Mouse (Mus musculus): ENCODE measurements around the gene Immt. TPM values are rescaled to one million over a fixed set of nuclear protein-coding genes. Genes with fewer than 3 reads are reported as not detected.
"Not testable (repeated sequence)": the region's sequence is repeated elsewhere in the genome, so short reads cannot be mapped to it uniquely, and the experiment has no call there.

Gene Immt
- polyA plus RNA-seq, 1 experiment from 2014 or later: 160 TPM

DNA sequence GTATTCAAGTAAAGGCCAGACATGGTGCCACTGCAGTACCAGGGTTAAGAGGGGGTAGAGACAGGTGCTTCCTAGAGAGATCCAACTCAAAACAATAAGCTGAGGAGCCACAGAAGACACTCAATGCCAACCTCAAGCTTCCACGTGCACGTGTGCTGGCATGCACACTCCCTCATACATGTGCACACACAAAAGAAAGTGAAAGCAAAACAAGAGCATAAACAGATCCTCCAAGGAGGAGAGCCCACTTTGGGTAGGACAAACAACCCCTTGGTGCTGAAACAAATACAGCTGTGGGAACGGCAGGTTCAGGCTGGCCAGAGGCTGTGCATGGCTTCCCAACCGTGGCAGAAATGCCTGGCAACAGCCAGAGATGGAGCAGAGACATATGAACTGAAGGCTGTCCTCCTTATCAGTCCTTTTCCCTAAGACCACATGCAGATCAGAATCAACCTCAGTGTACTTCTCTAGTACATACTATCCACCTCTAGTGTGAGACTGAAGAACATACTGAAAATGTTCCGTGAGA is 11.3 kb upstream of the Immt start:
- H3K4me3 ChIP-seq: no peak overlapping the region
- no peak overlapping the region for H3K9ac ChIP-seq
- H3K36me3 ChIP-seq: peaks cover 36% of the 10 kb centered on the region
- H3K9me3 ChIP-seq (replicated peaks): no peaks in the 10 kb centered on the region
- H3K4me1 ChIP-seq: 0 out of 2 replicates have a peak, but pooled peaks cover 3% of the 10 kb centered on the region
- no peak overlapping the region for H3K27ac ChIP-seq
- H3K4me2 ChIP-seq (replicated peaks): no peak overlapping the region
- H3K27me3 ChIP-seq: no peaks in the 10 kb centered on the region
- 83% methylated on average over 5 of the region's 5 CpGs for WGBS
- ATAC-seq (ENCODE audit: low FRiP score): no peak

DNA sequence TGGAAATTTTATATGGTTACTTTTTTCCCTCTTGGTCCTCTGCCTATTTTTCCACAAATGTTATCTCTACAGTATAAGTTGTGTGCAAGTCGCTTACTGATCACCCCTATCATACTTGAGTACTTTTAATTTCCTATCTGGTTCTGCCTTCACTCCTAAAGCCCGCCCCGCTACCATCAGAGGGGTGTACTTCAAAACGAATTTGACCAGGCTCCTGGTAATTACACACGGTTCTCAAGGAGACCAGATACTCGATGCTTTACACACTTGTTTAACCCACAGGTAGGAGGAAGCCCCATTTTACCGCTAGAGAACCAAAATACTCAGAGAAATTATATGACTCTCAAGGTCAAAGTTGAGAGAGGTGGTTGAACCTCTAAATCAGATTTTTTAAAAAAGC is 8.0 kb upstream of the Immt start:
- Histone ChIP-seq H3K9me3 (replicated peaks) (no peaks in the 10 kb centered on the region), H3K36me3 (peaks cover 5% of the 10 kb centered on the region), H3K27me3 (no peaks in the 10 kb centered on the region), H3K27ac (no peak overlapping the region), H3K4me3 (peak overlapping the region; percentile 45), H3K9ac (peak overlapping the region; percentile 44), H3K4me1 (0 out of 2 replicates have a peak, but pooled peaks cover 3% of the 10 kb centered on the region), H3K4me2 (replicated peaks) (peak overlapping the region; percentile 74)
- peak; percentile 27 for ATAC-seq (ENCODE audit: low FRiP score)
- 1% methylated on average over 7 of the region's 7 CpGs for WGBS

DNA sequence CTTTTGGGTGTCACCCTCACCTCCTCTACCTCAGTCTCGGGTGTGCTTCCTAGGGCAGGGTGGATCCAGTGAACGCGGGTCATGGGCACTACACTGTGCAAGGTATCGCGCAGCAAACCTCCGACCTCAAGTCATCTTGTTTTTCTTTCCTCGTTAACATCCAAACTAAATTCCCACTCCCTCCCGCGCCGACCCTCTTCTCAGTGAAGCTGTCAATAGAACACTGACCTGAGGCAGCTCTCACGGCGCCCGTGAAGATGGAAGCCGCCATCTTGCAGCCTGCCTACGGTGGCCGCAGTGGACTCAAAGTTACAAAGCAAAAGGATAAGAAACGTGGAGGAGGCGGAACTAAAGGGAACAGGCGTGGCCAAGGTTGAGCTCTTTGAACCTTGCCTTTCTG is 7.6 kb upstream of the Immt start:
- WGBS: under 1% methylated on average over 19 of the region's 19 CpGs
- Histone ChIP-seq H3K27ac (no peak overlapping the region), H3K4me1 (0 out of 2 replicates have a peak, but pooled peaks cover 3% of the 10 kb centered on the region), H3K9ac (peak overlapping the region; percentile 44), H3K9me3 (replicated peaks) (no peaks in the 10 kb centered on the region), H3K4me3 (peak overlapping the region; percentile 45), H3K4me2 (replicated peaks) (peak overlapping the region; percentile 74), H3K27me3 (no peaks in the 10 kb centered on the region), H3K36me3 (peaks cover 1% of the 10 kb centered on the region)
- ATAC-seq (ENCODE audit: low FRiP score): peak; percentile 92

DNA sequence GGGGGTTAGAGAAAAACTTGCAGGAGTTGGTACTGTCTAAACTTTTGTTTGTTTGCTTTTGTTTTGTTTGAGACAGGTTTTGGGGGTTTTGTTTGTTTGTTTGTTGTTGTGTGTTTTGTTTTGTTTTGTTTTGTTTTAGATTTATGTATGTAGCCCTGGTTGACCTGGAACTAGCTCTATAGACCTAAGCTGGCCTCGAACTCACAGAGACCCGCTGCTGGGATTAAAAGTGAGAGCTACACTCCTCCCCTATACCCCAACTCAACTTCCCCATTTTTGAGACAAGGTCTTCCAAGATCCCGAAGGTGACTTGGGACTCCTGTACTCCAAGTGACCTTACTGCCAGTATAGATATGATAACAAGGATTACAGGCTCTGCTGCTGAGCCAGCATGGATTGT is 7.2 kb upstream of the Immt start:
- H3K36me3 ChIP-seq: no peaks in the 10 kb centered on the region
- peak overlapping the region; percentile 45 for H3K4me3 ChIP-seq
- peak; percentile 33; the same call in 1 of the 2 replicates for ATAC-seq (ENCODE audit: low FRiP score)
- H3K27ac ChIP-seq: no peak overlapping the region
- peak overlapping the region; percentile 74 for H3K4me2 ChIP-seq (replicated peaks)
- no peaks in the 10 kb centered on the region for H3K9me3 ChIP-seq (replicated peaks)
- no peaks in the 10 kb centered on the region for H3K27me3 ChIP-seq
- 32% methylated on average over 3 of the region's 3 CpGs for WGBS
- 0 out of 2 replicates have a peak, but pooled peaks cover 3% of the 10 kb centered on the region for H3K4me1 ChIP-seq
- H3K9ac ChIP-seq: no peak overlapping the region

DNA sequence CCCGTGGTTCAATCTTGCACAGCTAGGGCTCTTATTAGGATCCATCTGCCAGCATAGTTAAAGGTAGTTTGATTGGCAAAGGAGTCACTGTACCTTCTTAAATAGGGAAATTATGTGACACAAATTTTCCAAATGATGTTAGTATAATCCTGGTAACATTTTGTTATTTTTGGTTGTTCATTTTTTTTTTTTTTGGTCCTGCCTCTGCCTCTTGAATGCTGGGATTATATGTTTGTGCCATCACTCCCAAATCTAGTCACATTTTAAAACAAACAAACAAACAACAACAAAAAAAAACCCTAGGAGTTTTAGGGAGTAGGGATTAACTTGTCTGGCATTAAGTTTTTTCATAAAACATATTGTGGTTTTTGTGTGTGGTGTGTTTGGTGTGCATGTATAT is 4.3 kb upstream of the Immt start, which contains the start of gene Mrpl35:
Gene Mrpl35, minus strand, starts transcription at position 101 of the 400 bp plus-strand sequence.
- Histone ChIP-seq H3K4me1 (peaks cover 6% of the 10 kb centered on the region), H3K9me3 (replicated peaks) (no peaks in the 10 kb centered on the region), H3K36me3 (no peaks in the 10 kb centered on the region), H3K9ac (no peak within 1 kb of the TSS), H3K4me2 (replicated peaks) (no peak within 1 kb of the TSS), H3K4me3 (no peak within 1 kb of the TSS), H3K27ac (no peak within 1 kb of the TSS), H3K27me3 (no peaks in the 10 kb centered on the region)
- ATAC-seq (ENCODE audit: low FRiP score): no peak
- 40% methylated on average over 1 of the region's 1 CpGs for WGBS

DNA sequence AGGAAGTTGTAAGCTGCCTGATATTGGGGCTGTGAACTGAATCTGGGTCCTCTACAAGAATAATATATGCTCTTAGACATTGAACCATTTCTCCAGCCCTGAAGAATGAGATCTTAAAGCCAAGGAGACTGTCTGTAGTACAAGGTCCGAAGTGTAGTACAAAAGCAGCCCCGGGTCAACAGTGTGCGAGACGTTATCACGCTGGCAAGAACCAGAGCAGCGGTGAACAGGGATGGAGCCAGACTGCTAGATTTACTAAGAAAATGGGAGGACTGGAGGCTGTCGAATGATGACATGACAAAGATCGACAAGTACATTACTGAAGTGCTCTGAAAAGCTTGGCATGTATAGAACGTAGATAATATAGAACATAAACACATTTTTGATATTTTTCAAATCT is 1.4 kb upstream of the Immt start:
- H3K4me2 ChIP-seq (replicated peaks): no peak overlapping the region
- no peak for ATAC-seq (ENCODE audit: low FRiP score)
- H3K36me3 ChIP-seq: no peaks in the 10 kb centered on the region
- peaks cover 12% of the 10 kb centered on the region for H3K4me1 ChIP-seq
- H3K27ac ChIP-seq: no peak overlapping the region
- H3K4me3 ChIP-seq: no peak overlapping the region
- H3K27me3 ChIP-seq: no peaks in the 10 kb centered on the region
- H3K9me3 ChIP-seq (replicated peaks): no peaks in the 10 kb centered on the region
- H3K9ac ChIP-seq: no peak overlapping the region
- WGBS: 90% methylated on average over 9 of the region's 9 CpGs

DNA sequence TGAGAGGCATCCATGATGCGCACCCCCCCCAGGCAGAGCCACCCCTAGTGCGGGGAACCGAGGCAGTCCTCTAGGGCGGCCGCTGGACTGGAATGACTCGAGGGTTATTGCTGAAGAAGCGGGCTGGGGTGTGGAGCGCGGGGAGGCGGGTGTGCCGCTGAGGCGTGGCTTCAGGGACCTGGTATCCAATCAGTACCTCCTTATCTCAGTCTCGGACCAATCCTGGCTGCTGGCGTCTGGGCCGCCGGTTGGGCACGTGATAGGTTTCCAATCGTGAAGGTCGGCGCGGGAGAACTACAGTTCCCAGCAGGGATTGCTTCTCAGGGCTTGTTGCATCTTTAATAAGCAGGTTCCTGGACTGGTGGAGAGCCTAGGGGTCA is 440 bp downstream of the Immt start:
- WGBS: 1% methylated on average over 21 of the region's 21 CpGs
- Histone ChIP-seq H3K27ac (peak overlapping the region; percentile 90), H3K9me3 (replicated peaks) (no peaks in the 10 kb centered on the region), H3K36me3 (0 out of 2 replicates have a peak, but pooled peaks cover 10% of the 10 kb centered on the region), H3K4me1 (peaks cover 12% of the 10 kb centered on the region), H3K9ac (peak overlapping the region; percentile 85), H3K4me3 (peak overlapping the region; percentile 97), H3K27me3 (no peaks in the 10 kb centered on the region), H3K4me2 (replicated peaks) (peak overlapping the region; percentile 79)
- ATAC-seq (ENCODE audit: low FRiP score): peak; percentile 100

DNA sequence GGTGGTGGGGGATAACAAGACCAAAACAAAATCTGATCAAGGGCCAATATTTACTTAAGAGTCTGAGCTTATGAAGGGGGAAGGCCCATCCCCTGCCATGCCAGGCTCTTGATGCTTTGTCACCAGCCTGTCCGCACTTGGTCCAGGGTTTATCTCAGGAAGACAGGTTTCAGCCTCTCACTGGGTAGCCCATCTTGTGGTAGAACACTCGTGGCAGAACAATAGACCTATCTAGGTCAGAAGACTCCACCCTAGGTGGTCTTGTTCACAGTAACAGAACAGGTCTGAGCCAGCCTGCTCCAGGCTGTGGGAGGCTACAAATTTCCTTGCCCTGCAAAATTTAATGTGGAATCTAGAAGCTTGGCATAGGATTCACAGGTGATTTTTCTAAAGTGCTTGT is 5.7 kb downstream of the Immt start:
- H3K4me2 ChIP-seq (replicated peaks): no peak overlapping the region
- no peak for ATAC-seq (ENCODE audit: low FRiP score)
- H3K4me3 ChIP-seq: no peak overlapping the region
- H3K36me3 ChIP-seq: 0 out of 2 replicates have a peak, but pooled peaks cover 10% of the 10 kb centered on the region
- H3K27ac ChIP-seq: no peak overlapping the region
- H3K9me3 ChIP-seq (replicated peaks): no peaks in the 10 kb centered on the region
- H3K27me3 ChIP-seq: no peaks in the 10 kb centered on the region
- WGBS: 67% methylated on average over 2 of the region's 2 CpGs
- no peak overlapping the region for H3K9ac ChIP-seq
- H3K4me1 ChIP-seq: peaks cover 9% of the 10 kb centered on the region

DNA sequence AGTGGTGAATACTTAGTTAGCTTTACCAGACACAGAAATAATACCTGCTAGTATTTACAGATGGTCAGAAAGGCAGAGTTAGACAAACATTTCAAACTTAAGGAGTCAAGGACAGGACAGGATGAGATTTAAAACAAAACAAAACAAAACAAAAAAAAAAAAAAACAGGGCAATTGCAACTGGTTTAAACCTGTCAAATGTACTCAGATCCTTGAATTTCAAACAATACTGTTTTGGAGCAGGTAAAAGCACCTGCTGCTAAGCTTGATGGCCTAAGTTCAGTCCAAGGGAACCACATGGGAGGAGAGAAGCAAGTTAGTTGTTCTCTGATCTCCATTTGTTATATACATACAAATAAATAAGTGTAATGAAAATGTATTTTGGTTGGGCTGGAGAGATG is 8.7 kb downstream of the Immt start:
- no peaks in the 10 kb centered on the region for H3K9me3 ChIP-seq (replicated peaks)
- H3K27me3 ChIP-seq: no peaks in the 10 kb centered on the region
- no peak overlapping the region for H3K9ac ChIP-seq
- no peak overlapping the region for H3K27ac ChIP-seq
- H3K4me2 ChIP-seq (replicated peaks): no peak overlapping the region
- ATAC-seq (ENCODE audit: low FRiP score): no peak
- H3K4me1 ChIP-seq: no peaks in the 10 kb centered on the region
- no peak overlapping the region for H3K4me3 ChIP-seq
- 0 out of 2 replicates have a peak, but pooled peaks cover 15% of the 10 kb centered on the region for H3K36me3 ChIP-seq

DNA sequence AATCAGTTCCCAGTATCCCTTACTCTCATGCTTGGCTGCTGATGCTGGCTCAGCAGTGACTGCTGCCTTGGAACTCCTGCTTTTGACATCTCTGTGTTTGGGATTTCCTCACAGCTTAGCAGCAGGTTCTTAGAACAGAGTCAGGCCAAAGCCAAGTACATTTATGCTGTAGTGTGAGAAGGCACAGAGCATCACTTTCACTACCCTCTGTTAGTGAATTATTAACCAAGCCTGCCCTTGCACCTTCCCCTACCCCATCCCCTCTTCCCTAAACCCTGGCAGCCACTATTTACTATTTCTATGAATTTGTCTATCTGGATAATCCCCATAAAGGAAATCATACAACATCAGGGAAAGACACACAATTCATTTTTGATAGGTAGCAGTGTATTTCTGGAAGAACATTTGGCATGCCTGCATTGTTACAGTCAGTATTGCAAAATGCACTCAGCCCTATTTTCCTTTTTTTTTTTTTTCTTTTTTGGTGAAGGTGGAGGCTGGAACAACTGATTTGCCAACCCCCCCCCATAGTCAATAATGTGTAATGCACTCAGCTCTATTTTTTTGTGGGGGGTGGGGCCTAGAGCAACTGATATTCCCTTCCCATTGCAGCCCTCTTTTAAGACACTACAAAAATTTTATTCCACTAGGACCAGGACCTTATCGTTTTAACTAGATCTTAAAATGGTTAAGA is 9.6 kb downstream of the Immt start:
- Histone ChIP-seq H3K36me3 (0 out of 2 replicates have a peak, but pooled peaks cover 10% of the 10 kb centered on the region), H3K27me3 (no peaks in the 10 kb centered on the region), H3K27ac (no peak overlapping the region), H3K4me1 (no peaks in the 10 kb centered on the region), H3K4me2 (replicated peaks) (no peak overlapping the region), H3K9me3 (replicated peaks) (no peaks in the 10 kb centered on the region), H3K4me3 (no peak overlapping the region), H3K9ac (no peak overlapping the region)
- no peak for ATAC-seq (ENCODE audit: low FRiP score)
- 97% methylated on average over 1 of the region's 1 CpGs for WGBS

DNA sequence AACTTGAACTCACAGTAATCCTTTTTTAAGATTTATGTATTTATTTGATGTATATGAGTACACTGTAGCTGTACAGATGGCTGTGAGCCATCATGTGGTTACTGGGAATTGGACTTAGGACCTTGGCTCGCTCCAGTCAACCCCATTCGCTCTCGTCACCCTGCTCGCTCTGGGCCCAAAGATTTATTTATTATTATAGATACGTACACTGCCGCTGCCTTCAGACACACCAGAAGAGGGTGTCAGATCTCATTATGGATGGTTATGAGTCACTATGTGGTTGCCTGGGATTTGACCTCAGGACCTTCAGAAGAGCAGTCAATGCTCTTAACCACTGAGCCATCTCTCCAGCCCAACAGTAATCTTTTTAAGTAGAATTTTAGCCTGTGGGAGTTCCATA is 15.8 kb downstream of the Immt start:
- peaks cover 32% of the 10 kb centered on the region for H3K36me3 ChIP-seq
- not testable (repeated sequence) for H3K4me3 ChIP-seq; H3K27ac ChIP-seq; H3K4me1 ChIP-seq; H3K9ac ChIP-seq; H3K27me3 ChIP-seq; H3K4me2 ChIP-seq (replicated peaks); H3K9me3 ChIP-seq (replicated peaks); ATAC-seq (ENCODE audit: low FRiP score)
- whole genome bisulfite sequencing: 83% methylated on average over 6 of the region's 6 CpGs

DNA sequence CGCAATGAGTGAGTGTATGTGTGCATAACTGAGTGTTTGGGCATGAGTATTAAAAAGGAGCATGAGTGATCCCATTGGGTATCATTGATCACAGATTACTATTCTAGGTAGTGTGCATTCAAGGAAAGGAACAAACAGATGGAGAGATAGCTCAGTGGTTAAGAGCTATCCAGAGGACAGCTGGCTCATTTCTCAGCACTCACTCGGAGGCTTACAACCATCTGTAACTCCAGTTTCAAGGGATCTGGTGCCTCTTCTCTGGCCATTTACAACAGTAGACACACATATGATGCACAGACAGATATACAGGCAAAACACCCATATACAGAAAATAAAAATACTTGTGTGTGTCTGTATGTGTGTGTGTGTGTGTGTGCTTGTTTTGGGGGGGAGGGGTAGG is 36.6 kb downstream of the Immt start:
- H3K4me3 ChIP-seq: no peak overlapping the region
- no peak for ATAC-seq (ENCODE audit: low FRiP score)
- H3K27ac ChIP-seq: no peak overlapping the region
- H3K4me1 ChIP-seq: no peaks in the 10 kb centered on the region
- WGBS: 91% methylated on average over 2 of the region's 2 CpGs
- H3K27me3 ChIP-seq: no peaks in the 10 kb centered on the region
- H3K36me3 ChIP-seq: peaks cover 79% of the 10 kb centered on the region
- H3K9ac ChIP-seq: no peak overlapping the region
- H3K4me2 ChIP-seq (replicated peaks): no peak overlapping the region
- no peaks in the 10 kb centered on the region for H3K9me3 ChIP-seq (replicated peaks)

DNA sequence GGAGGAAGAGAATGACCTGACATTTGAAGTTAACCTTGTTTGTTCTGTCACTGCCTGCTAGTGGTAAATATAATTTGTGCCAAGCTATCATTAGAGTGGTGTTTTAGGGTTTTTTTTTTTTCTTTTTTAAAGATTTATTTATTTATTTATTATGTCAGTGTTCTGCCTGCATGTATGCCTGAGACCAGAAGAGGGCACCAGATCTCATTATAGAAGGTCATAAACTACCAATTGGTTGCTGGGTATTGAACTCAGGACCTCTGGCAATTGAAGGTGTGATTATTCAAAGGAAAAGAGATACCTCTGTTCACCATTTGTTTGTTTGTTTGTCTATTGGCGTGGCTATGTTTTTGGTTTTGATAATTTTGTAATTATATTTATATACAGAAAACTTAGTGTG is 37.7 kb downstream of the Immt start:
- Histone ChIP-seq H3K9me3 (replicated peaks) (no peaks in the 10 kb centered on the region), H3K4me2 (replicated peaks) (no peak overlapping the region), H3K27me3 (no peaks in the 10 kb centered on the region), H3K27ac (no peak overlapping the region), H3K9ac (no peak overlapping the region), H3K4me3 (no peak overlapping the region), H3K36me3 (peaks cover 77% of the 10 kb centered on the region), H3K4me1 (no peaks in the 10 kb centered on the region)
- 96% methylated on average over 1 of the region's 1 CpGs for WGBS
- ATAC-seq (ENCODE audit: low FRiP score): no peak
